Mouse (Mus musculus) kidney, embryonic 14.5 days (tissue): Measurements from ENCODE around the gene Col6a4. TPM values are rescaled to one million over a fixed set of nuclear protein-coding genes. Genes with fewer than 3 reads are reported as not detected.

Source experiments
- ATAC-seq: fragments of 200-750 bp; cut with Nextera tagmentation; 2 replicates; pipeline ENCODE4 v1.8.0; 2017; ENCODE audit warnings: moderate number of reproducible peaks, mild to moderate bottlenecking, moderate TSS enrichment, moderate library complexity; ENCODE audit not compliant: low FRiP score, low TSS enrichment
- H3K27ac ChIP-seq: fragments of 300-500 bp; sonication (generic); 2 replicates; pipeline ENCODE4 v1.5.1; 2014; ENCODE audit warnings: low read depth, mild to moderate bottlenecking, low read length, moderate library complexity, mixed read lengths
- H3K27me3 ChIP-seq: fragments of 300-500 bp; sonication (generic); 2 replicates; pipeline ENCODE4 v1.6.1; 2014; ENCODE audit warnings: mild to moderate bottlenecking, low read length; ENCODE audit not compliant: control insufficient read depth, insufficient read depth
- H3K36me3 ChIP-seq: fragments of 300-500 bp; sonication (generic); 2 replicates; pipeline ENCODE4 v1.6.1; 2014; ENCODE audit warnings: low read length, mixed read lengths; ENCODE audit not compliant: control insufficient read depth, insufficient read depth
- H3K4me1 ChIP-seq: fragments of 300-500 bp; sonication (generic); 2 replicates; pipeline ENCODE4 v1.6.1; 2014; ENCODE audit warnings: low read length, mixed read lengths; ENCODE audit not compliant: control insufficient read depth, insufficient read depth
- H3K4me2 ChIP-seq: fragments of 300-500 bp; sonication (generic); replicated peaks from 2 replicates; pipeline ENCODE4 v1.6.1; 2014; ENCODE audit warnings: low read depth, mild to moderate bottlenecking, low read length
- H3K4me3 ChIP-seq: fragments of 300-500 bp; sonication (generic); 2 replicates; pipeline ENCODE4 v1.5.1; 2014; ENCODE audit warnings: mild to moderate bottlenecking, low read length
- H3K9ac ChIP-seq: fragments of 300-500 bp; sonication (generic); 2 replicates; pipeline ENCODE4 v1.6.1; 2014; ENCODE audit warnings: low read depth, mild to moderate bottlenecking, low read length, moderate library complexity
- H3K9me3 ChIP-seq: fragments of 300-500 bp; sonication (generic); 2 replicates; pipeline ENCODE4 v1.6.1; 2016; ENCODE audit warnings: low read length; ENCODE audit not compliant: control insufficient read depth
- WGBS: fragments of 180-500 bp; shearing (Covaris S2); extraction: QIAGEN DNeasy Blood & Tissue Kit; methylation state at CpG from one replicate; pipeline ENCODE4 v1.1.7; 2014; 5-methylcytosine and 5-hydroxymethylcytosine counted together
- polyA plus RNA-seq: library from polyadenylated mRNA; unstranded; fragments of >200 nt; fragmentation: Nextera tagmentation; extraction: Ambion mirVana; gene quantifications from 2 replicates; pipeline ENCODE4 v1.2.1, GENCODE M21; 2014

The Col6a4 gene
- polyA plus RNA-seq, 1 experiment from 2014 or later, result 0.76 TPM

- Histone ChIP-seq H3K4me1 (peaks cover 3% of the 10 kb centered on the region; the same call in 1 of the 2 replicates), H3K27ac (no peak within 1 kb of the TSS), H3K9ac (no peak within 1 kb of the TSS), H3K27me3 (no peaks in the 10 kb centered on the region), H3K36me3 (no peaks in the 10 kb centered on the region), H3K4me2 (no peak within 1 kb of the TSS; the same call in 1 of the 2 replicates), H3K4me3 (no peak within 1 kb of the TSS), H3K9me3 (no peaks in the 10 kb centered on the region)
- ATAC-seq, result no peak
- 10% methylated on average over 13 of the region's 13 CpGs for WGBS
Measured at GRCm38 (mm10) chr9:105960533-105960932, 136.1 kb downstream of the Col6a4 start, which contains the start of gene Col6a5. Col6a5 (minus strand) TSS chr9:105960643.

GRCm38 (mm10) chr9:105959116-105959515 lies 137.5 kb downstream of the Col6a4 start:
- no peak overlapping the region for H3K4me2 ChIP-seq
- H3K4me3 ChIP-seq, result no peak overlapping the region
- no peak overlapping the region for H3K9ac ChIP-seq
- no peak overlapping the region for H3K27ac ChIP-seq
- H3K4me1 ChIP-seq, result peaks cover 3% of the 10 kb centered on the region; the same call in 1 of the 2 replicates
- ATAC-seq, result no peak
- WGBS, result 62% methylated on average over 1 of the region's 1 CpGs
- no peaks in the 10 kb centered on the region for H3K27me3 ChIP-seq
- H3K36me3 ChIP-seq, result no peaks in the 10 kb centered on the region
- H3K9me3 ChIP-seq, result no peaks in the 10 kb centered on the region

DNA sequence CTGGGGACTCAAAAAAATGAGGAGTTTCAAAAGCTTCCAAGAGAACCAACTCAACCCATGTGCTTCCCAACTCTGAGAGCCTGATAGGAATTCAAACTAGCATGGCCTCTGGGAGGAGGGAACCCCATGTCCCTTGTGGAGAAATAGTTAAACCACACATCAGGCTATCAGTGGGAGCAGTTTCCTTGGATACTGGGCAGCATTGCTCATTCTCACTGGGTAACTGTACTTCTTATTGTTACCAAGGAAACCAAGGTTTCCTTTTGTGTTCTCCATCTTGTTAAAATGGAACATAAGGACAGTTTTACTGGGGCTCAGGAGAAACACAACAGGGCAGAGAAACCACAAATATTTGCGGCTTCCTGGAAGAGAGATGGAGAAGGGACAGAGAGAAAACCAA lies 146.8 kb downstream of the Col6a4 start:
- H3K4me2 ChIP-seq, result no peak overlapping the region
- H3K36me3 ChIP-seq, result no peaks in the 10 kb centered on the region
- no peak overlapping the region for H3K9ac ChIP-seq
- 97% methylated on average over 1 of the region's 1 CpGs for WGBS
- no peaks in the 10 kb centered on the region for H3K27me3 ChIP-seq
- no peak overlapping the region for H3K27ac ChIP-seq
- no peaks in the 10 kb centered on the region for H3K4me1 ChIP-seq
- H3K9me3 ChIP-seq, result no peaks in the 10 kb centered on the region
- H3K4me3 ChIP-seq, result no peak overlapping the region
- ATAC-seq, result no peak

DNA sequence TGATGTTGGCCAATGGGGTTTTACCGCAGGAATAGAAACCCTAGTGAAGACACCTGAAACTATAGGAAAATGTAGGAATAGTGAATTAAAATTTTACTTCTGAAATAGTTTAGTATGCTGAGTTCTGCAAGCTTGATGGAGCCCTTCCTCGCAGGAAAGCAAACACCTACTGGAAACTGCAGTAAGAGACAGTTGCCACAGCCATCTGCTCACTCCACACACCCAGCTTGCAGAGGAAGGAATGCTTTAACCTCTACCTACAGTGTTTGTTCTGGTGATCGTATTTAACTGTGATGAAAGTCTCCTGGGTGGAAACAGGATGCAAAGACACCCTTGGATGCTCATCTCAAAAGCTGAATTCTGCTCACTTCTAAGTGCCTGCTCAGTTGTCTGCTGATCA lies 149.0 kb downstream of the Col6a4 start:
- Histone ChIP-seq H3K4me1 (no peaks in the 10 kb centered on the region), H3K4me2 (no peak overlapping the region), H3K9me3 (no peaks in the 10 kb centered on the region), H3K4me3 (no peak overlapping the region), H3K27ac (no peak overlapping the region), H3K36me3 (no peaks in the 10 kb centered on the region), H3K9ac (no peak overlapping the region), H3K27me3 (no peaks in the 10 kb centered on the region)
- WGBS, result 66% methylated on average over 3 of the region's 3 CpGs
- ATAC-seq, result no peak

Other genes starting within 250 kb of the Col6a4 start
- 0.07 and 0.20 TPM in 2 replicates for gene Col6a5, start 136.1 kb downstream of the Col6a4 start, polyA plus RNA-seq
- 1.3 and 4.2 TPM in 2 replicates for gene Glyctk, start 61.4 kb upstream of the Col6a4 start, polyA plus RNA-seq
- gene Wdr82, start 74.1 kb upstream of the Col6a4 start, polyA plus RNA-seq, result 27.1 and 38.1 TPM in 2 replicates
- 36.4 and 43.1 TPM in 2 replicates for gene Ppm1m, start 103.0 kb upstream of the Col6a4 start, polyA plus RNA-seq
- gene Twf2, start 106.3 kb upstream of the Col6a4 start, polyA plus RNA-seq, result 77.9 and 80.8 TPM in 2 replicates
- 0.14 TPM in 1 of 2 replicates, not detected in the other for gene Tlr9, start 125.8 kb upstream of the Col6a4 start, polyA plus RNA-seq
- gene Alas1, start 151.9 kb upstream of the Col6a4 start, polyA plus RNA-seq, result 71.8 and 95.3 TPM in 2 replicates
- 25.6 and 29.1 TPM in 2 replicates for gene Poc1a, start 184.3 kb upstream of the Col6a4 start, polyA plus RNA-seq